Mouse (Mus musculus) hindbrain, embryonic 10.5 days (tissue): ENCODE data around the gene Zfp663. TPM values are rescaled to one million over a fixed set of nuclear protein-coding genes. Genes with fewer than 3 reads are reported as not detected.
A peak's percentile ranks its signal among the peaks of the same experiment; 100 is the strongest.

Experiments
- DNase-seq: peaks from one replicate; pipeline ENCODE4 v3.0.0-alpha.2; 2017; ENCODE audit warnings: low spot score
- H3K27ac ChIP-seq: fragments of 300-500 bp; sonication (generic); 2 replicates; pipeline ENCODE4 v1.5.1; 2016; ENCODE audit warnings: mild to moderate bottlenecking, moderate library complexity
- H3K27me3 ChIP-seq: fragments of 300-500 bp; sonication (generic); 2 replicates; pipeline ENCODE4 v1.6.1; 2016; ENCODE audit warnings: mild to moderate bottlenecking; ENCODE audit not compliant: poor library complexity, insufficient read depth, severe bottlenecking
- H3K36me3 ChIP-seq: fragments of 300-500 bp; sonication (generic); 2 replicates; pipeline ENCODE4 v1.6.1; 2016; ENCODE audit warnings: mild to moderate bottlenecking, moderate library complexity
- H3K4me1 ChIP-seq: fragments of 300-500 bp; sonication (generic); replicated peaks from 2 replicates; pipeline ENCODE4 v1.6.1; 2016; ENCODE audit warnings: mild to moderate bottlenecking
- H3K4me3 ChIP-seq: fragments of 300-500 bp; sonication (generic); 2 replicates; pipeline ENCODE4 v1.5.1; 2016; ENCODE audit warnings: mild to moderate bottlenecking, moderate library complexity
- H3K9me3 ChIP-seq: fragments of 300-500 bp; sonication (generic); 2 replicates; pipeline ENCODE4 v1.6.1; 2016; ENCODE audit warnings: mild to moderate bottlenecking, moderate library complexity
- WGBS: fragments of 180-500 bp; shearing (Covaris S2); methylation state at CpG from one replicate; pipeline ENCODE4 v1.1.7; 2016; 5-methylcytosine and 5-hydroxymethylcytosine counted together
- polyA plus RNA-seq: library from polyadenylated mRNA; unstranded; fragments of >200 nt; fragmentation: Nextera tagmentation; extraction: Ambion mirVana; gene quantifications from 2 replicates; pipeline ENCODE4 v1.2.1, GENCODE M21; 2016

Gene Zfp663
- polyA plus RNA-seq, 1 experiment from 2014 or later, result 6.7 TPM

DNA sequence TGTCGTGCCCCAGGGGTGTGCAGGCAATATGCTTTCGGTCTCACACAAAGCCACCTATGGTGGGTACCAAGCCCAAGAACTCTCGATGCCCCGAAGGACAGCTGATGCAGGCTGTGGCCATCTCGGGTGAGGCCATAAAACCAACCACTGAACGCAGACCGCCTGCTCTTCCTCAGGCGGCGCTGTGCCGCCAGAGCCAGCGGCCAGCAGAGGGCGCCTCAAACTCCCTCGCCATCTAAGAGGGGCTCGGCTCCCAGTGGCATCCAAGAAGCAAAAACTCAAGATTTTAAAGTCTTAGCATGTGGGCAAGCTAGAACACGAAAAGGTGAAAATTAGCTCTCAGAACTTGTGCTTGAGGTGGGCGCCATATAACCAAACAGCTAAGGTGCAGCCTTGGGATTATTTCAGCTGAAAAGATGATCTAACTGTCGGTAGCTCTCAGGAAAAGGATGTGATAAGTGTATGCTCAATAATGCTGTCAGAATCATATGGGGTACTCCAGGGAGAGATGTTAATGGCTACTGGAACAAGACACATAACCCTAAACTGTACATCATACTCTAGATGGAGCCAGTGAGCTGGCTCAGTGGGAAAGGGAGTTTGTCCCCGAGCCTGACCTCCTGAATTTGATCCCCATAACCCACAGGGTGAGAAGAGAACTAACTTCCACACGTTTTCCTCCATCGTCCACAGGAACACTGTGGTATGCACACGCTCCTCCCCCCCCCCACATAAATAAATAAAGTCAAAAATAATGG lies 4.0 kb downstream of the Zfp663 start:
- WGBS, result 14% methylated on average over 21 of the region's 21 CpGs
- peak; percentile 82 for DNase-seq
- H3K4me1 ChIP-seq, result peaks cover 49% of the 10 kb centered on the region
- peaks cover 47% of the 10 kb centered on the region for H3K27me3 ChIP-seq
- no peaks in the 10 kb centered on the region for H3K36me3 ChIP-seq
- no peak overlapping the region for H3K27ac ChIP-seq
- H3K4me3 ChIP-seq, result peak overlapping the region; percentile 10; the same call in 1 of the 2 replicates
- H3K9me3 ChIP-seq, result no peaks in the 10 kb centered on the region

DNA sequence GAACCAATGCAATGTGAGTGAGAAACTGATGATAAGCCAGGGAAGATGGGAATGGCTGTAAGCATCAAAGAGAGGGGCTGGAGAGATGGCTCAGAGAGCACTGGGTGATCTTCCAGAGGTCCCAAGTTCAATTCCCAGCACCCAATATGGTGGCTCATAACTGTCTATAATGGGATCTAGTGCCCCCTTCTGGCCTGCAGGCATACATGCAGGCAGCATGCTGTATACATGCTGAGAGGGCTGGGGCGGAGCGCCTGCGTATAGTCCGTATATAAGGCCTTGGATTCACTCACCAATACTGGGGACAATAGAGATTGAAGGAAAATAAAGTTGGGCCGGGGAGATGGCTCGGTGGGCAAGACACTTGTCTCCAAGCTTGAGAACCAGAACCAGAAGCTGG lies 5.2 kb downstream of the Zfp663 start:
- Histone ChIP-seq H3K4me1 (peaks cover 40% of the 10 kb centered on the region), H3K27ac (no peak overlapping the region), H3K27me3 (peaks cover 42% of the 10 kb centered on the region), H3K9me3 (no peaks in the 10 kb centered on the region), H3K36me3 (no peaks in the 10 kb centered on the region), H3K4me3 (no peak overlapping the region)
- 86% methylated on average over 6 of the region's 6 CpGs for WGBS
- no peak for DNase-seq

- Histone ChIP-seq H3K9me3 (0 out of 2 replicates have a peak, but pooled peaks cover 1% of the 10 kb centered on the region), H3K4me1 (peaks cover 21% of the 10 kb centered on the region), H3K27ac (no peak overlapping the region), H3K4me3 (no peak overlapping the region), H3K27me3 (peaks cover 32% of the 10 kb centered on the region), H3K36me3 (peaks cover 8% of the 10 kb centered on the region; the same call in 1 of the 2 replicates)
- WGBS, result 2% methylated on average over 1 of the region's 1 CpGs
- peak; percentile 72 for DNase-seq
Measured at GRCm38 (mm10) chr2:165360861-165361260, 7.7 kb downstream of the Zfp663 start.

DNA sequence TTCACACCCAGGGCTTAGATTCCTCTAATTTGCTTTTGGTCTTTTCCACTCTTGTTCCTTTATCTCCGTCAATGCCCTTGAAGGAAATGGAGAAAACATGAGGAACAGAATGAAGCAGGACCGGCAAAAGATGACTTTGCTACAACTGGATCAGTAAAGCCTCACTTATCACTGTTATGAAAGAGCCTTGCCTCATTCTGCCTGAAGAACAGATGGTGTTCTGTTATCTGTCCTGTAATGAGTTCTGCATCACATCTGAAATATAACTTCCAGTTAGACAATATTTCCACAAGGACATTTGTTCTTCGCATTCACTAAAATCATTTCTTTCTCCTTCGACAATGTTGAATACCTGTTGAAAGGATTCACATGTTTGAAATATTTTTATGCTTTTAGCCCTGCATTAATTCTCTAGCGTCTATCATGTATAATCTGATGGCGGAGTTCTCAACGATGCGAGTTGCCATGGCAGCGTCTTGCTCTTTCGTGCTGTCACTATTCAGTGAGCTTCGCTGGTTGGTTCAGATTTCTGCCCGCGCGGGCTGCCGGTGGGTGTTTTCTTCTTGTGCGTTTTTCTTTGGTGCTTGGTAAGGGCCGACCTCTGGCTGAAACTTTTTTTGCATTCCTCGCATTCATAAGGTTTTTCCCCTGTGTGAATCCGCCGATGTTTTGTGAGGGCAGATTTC lies 16.6 kb downstream of the Zfp663 start:
- H3K27me3 ChIP-seq, result no peaks in the 10 kb centered on the region; the same call in none of the 2 replicates
- H3K9me3 ChIP-seq, result peaks cover 39% of the 10 kb centered on the region
- H3K27ac ChIP-seq, result no peak overlapping the region
- DNase-seq, result no peak
- H3K36me3 ChIP-seq, result peaks cover 38% of the 10 kb centered on the region
- no peak overlapping the region for H3K4me3 ChIP-seq
- peaks cover 6% of the 10 kb centered on the region; the same call in 1 of the 2 replicates for H3K4me1 ChIP-seq
- WGBS, result 91% methylated on average over 20 of the region's 20 CpGs

GRCm38 (mm10) chr2:165349466-165349865 lies 19.1 kb downstream of the Zfp663 start:
- H3K9me3 ChIP-seq, result peaks cover 36% of the 10 kb centered on the region
- no peaks in the 10 kb centered on the region; the same call in none of the 2 replicates for H3K27me3 ChIP-seq
- H3K36me3 ChIP-seq, result peaks cover 31% of the 10 kb centered on the region
- 0 out of 2 replicates have a peak overlapping the region, but pooled peaks have one; percentile 23 for H3K27ac ChIP-seq
- peaks cover 6% of the 10 kb centered on the region; the same call in 1 of the 2 replicates for H3K4me1 ChIP-seq
- 27% methylated on average over 8 of the region's 8 CpGs for WGBS
- no peak overlapping the region for H3K4me3 ChIP-seq
- DNase-seq, result peak; percentile 41

DNA sequence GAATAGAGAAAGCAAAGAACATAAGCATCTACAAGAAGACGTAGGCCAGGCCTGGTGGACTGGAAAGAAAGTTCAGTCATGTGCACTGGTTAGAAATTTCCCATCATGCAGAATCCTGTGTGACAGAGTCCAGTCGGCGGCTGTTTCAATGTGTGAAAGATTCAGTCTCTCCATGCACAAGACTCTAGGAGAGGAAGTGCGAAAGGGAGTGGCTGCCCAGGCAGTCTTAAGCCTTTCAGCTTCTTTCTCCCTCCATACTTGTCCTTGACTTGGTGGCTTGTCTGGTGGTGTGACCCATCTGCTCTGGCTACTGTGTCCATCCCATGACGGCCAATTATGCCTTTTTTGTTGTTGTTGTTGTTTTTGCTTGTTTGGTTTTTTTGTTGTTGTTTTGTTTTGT lies 22.3 kb downstream of the Zfp663 start:
- DNase-seq, result no peak
- Histone ChIP-seq H3K27ac (no peak overlapping the region), H3K27me3 (peaks cover under 1% of the 10 kb centered on the region), H3K4me3 (no peak overlapping the region), H3K4me1 (peaks cover 6% of the 10 kb centered on the region; the same call in 1 of the 2 replicates), H3K9me3 (peaks cover 5% of the 10 kb centered on the region; the same call in 1 of the 2 replicates), H3K36me3 (no peaks in the 10 kb centered on the region)
- WGBS, result 89% methylated on average over 5 of the region's 5 CpGs

GRCm38 (mm10) chr2:165337191-165337590 lies 31.3 kb downstream of the Zfp663 start:
- H3K27ac ChIP-seq, result no peak overlapping the region
- DNase-seq, result peak; percentile 68

DNA sequence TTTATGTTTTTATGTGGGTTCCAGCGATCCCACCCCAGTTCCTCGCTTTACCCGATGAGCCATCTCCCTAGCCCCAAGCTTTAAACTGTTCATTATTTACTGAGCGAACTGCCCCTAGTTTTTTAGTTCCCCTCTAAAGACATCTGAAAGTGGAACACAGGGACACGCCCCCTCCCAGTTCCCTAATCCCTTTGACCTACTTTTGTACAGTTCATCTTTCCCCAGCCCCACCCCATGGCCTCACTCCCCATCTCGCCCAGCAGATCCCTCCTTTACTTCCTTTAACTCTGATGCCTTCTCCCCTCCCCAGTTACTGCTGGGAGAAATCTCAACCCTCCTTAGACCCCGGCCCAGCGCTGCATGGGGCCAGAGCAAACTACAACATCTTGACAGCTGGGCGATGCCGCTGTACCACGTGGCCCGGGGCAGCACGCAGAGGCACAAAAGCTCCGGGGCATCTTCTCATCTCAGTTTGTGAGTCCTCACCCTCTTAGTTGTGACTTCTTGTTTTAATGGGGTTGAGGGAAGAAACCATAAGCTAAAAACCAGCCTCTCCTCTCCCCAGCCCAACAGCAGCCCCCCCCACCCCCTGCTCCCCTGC lies 35.8 kb downstream of the Zfp663 start:
- H3K27me3 ChIP-seq, result peaks cover 17% of the 10 kb centered on the region
- WGBS, result 52% methylated on average over 14 of the region's 14 CpGs

More at GRCm38 (mm10) chr2:165337191-165337590, 31.3 kb downstream of the Zfp663 start:
- WGBS, result 30% methylated on average over 3 of the region's 3 CpGs
- peaks cover 19% of the 10 kb centered on the region for H3K4me1 ChIP-seq
- H3K36me3 ChIP-seq, result no peaks in the 10 kb centered on the region
- H3K4me3 ChIP-seq, result no peak overlapping the region
- peaks cover 38% of the 10 kb centered on the region for H3K27me3 ChIP-seq
- H3K9me3 ChIP-seq, result no peaks in the 10 kb centered on the region

GRCm38 (mm10) chr2:165329703-165330102 lies 38.8 kb downstream of the Zfp663 start:
- no peaks in the 10 kb centered on the region for H3K9me3 ChIP-seq
- H3K27me3 ChIP-seq, result peaks cover 16% of the 10 kb centered on the region
- no peak overlapping the region for H3K4me3 ChIP-seq
- H3K27ac ChIP-seq, result no peak overlapping the region
- H3K4me1 ChIP-seq, result peaks cover 41% of the 10 kb centered on the region
- no peaks in the 10 kb centered on the region for H3K36me3 ChIP-seq
- DNase-seq, result no peak
- WGBS, result 33% methylated on average over 3 of the region's 3 CpGs

More for the DNA sequence above, 35.8 kb downstream of the Zfp663 start:
- DNase-seq, result no peak
- Histone ChIP-seq H3K27ac (no peak overlapping the region), H3K9me3 (no peaks in the 10 kb centered on the region), H3K4me3 (no peak overlapping the region; the same call in 1 of the 2 replicates), H3K36me3 (no peaks in the 10 kb centered on the region), H3K4me1 (peaks cover 24% of the 10 kb centered on the region)

DNA sequence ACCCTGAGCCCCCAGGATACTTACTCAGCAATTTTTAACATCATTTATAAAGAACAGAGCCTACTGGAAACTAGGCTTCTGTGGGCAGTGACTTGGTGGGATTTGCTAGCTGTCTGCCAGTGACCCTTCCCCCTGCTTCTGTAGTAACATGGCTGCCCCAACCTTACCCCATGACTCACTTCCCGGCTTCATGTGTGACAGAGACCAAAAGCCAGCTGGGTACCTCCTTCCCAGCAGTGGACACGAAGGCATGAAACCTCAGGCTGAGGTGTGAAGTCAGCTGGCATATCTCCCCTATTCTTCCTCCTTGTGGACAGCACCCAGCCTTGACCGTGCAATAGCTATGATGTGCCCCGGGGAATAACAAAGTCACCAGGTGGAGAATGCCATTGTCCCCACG lies 39.8 kb downstream of the Zfp663 start:
- Histone ChIP-seq H3K27me3 (peaks cover 16% of the 10 kb centered on the region), H3K36me3 (no peaks in the 10 kb centered on the region), H3K9me3 (no peaks in the 10 kb centered on the region), H3K27ac (no peak overlapping the region), H3K4me3 (no peak overlapping the region), H3K4me1 (peaks cover 51% of the 10 kb centered on the region)
- 80% methylated on average over 5 of the region's 5 CpGs for WGBS
- no peak for DNase-seq

DNA sequence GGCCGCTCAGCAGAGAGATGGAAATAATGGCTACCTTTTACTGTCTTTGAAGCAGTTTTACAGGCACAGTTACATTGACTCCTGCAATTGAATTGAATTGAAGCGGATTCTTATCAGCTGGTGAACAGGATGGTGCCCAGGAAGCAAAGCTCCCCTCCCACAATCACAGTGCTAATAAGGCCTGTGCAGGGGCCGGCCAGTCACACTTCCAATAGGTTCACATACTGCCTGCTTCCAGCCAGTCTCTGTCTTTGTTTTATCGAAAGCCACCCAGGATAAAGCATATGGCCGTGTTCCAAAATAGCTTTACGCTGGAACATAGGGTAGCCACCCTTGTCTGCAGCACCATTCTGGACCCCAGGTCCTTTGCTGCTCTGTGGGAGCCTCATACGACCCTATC lies 41.1 kb downstream of the Zfp663 start:
- no peaks in the 10 kb centered on the region for H3K36me3 ChIP-seq
- no peaks in the 10 kb centered on the region for H3K9me3 ChIP-seq
- peaks cover 54% of the 10 kb centered on the region for H3K4me1 ChIP-seq
- 55% methylated on average over 7 of the region's 7 CpGs for WGBS
- peak overlapping the region; percentile 91; the same call in 1 of the 2 replicates for H3K27ac ChIP-seq
- peak overlapping the region; percentile 84 for H3K4me3 ChIP-seq
- no peak for DNase-seq
- peaks cover 16% of the 10 kb centered on the region for H3K27me3 ChIP-seq

DNA sequence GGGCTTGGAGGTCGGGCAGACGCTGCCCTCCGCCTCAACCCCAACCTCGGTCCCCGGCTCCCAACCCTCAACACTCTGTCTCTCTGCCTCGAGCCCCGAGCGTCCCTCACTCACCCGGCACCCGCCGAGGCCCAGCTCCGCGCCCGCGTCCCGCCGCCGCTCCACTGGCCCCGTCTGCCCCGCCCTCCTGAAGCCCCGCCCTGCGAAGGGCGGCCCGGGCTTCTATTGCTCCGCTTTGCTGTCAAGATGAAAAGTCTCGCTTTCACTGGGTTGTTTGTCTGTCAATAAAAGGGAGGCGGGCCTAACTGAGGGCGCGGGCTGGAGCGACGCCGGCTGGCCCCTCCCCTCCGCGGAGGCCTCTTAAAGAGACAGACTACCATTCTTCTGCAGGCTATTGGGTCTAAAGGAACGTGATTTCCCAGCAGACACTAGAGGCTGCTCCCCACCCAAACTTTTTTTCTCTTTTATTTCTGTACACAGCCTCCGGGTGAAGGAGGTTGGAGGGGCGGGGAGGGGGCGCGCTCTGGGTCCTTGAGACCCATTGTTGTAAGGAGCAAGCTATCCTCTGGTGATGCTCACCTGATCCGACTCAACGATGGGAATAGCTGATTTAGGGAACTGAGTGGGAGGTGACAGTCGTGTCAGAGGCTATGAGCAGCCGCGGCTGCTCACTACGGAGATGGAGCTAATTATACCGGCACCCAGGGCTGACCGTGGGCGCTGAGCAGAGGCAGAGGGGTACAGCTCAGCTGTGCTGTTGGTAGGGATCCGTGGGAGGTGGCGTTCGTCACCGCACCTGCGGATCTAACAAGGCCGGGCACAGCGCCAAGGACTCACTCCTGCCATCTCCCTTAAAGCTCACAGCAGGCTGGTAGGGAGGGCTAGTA lies 42.0 kb downstream of the Zfp663 start, which contains the start of gene Elmo2:
Elmo2 (minus strand) TSS at position 176 of the 887 bp plus-strand sequence.
- H3K27ac ChIP-seq, result peak within 1 kb of the TSS; percentile 91
- DNase-seq, result peak; percentile 97
- no peaks in the 10 kb centered on the region for H3K36me3 ChIP-seq
- H3K9me3 ChIP-seq, result no peaks in the 10 kb centered on the region
- peaks cover 62% of the 10 kb centered on the region for H3K4me1 ChIP-seq
- peaks cover 16% of the 10 kb centered on the region for H3K27me3 ChIP-seq
- peak within 1 kb of the TSS; percentile 84 for H3K4me3 ChIP-seq
- under 1% methylated on average over 55 of the region's 55 CpGs for WGBS
